Mouse (Mus musculus) lung, embryonic 16.5 days (tissue): ENCODE measurements around the gene Ppm1h. TPM values are rescaled to one million over a fixed set of nuclear protein-coding genes. Genes with fewer than 3 reads are reported as not detected.

Source experiments
- ATAC-seq: fragments of 200-750 bp; cut with Nextera tagmentation; 2 replicates; pipeline ENCODE4 v1.8.0; 2017; ENCODE audit warnings: low read depth, mild to moderate bottlenecking, moderate library complexity
- H3K27ac ChIP-seq: fragments of 300-500 bp; sonication (generic); 2 replicates; pipeline ENCODE4 v1.5.1; 2014; ENCODE audit warnings: mild to moderate bottlenecking, control low read depth, low read length
- H3K27me3 ChIP-seq: fragments of 300-500 bp; sonication (generic); 2 replicates; pipeline ENCODE4 v1.6.1; 2014; ENCODE audit warnings: low read depth, low read length, mixed read lengths; ENCODE audit not compliant: control insufficient read depth, insufficient read depth
- H3K36me3 ChIP-seq: fragments of 300-500 bp; sonication (generic); 2 replicates; pipeline ENCODE4 v1.6.1; 2014; ENCODE audit warnings: low read length; ENCODE audit not compliant: control insufficient read depth, insufficient read depth
- H3K4me1 ChIP-seq: fragments of 300-500 bp; sonication (generic); replicated peaks from 2 replicates; pipeline ENCODE4 v1.6.1; 2014; ENCODE audit warnings: low read length, mixed read lengths; ENCODE audit not compliant: control insufficient read depth, insufficient read depth
- H3K4me2 ChIP-seq: fragments of 300-500 bp; sonication (generic); 2 replicates; pipeline ENCODE4 v1.6.1; 2014; ENCODE audit warnings: low read depth, low read length, control low read depth
- H3K4me3 ChIP-seq: fragments of 300-500 bp; sonication (generic); 2 replicates; pipeline ENCODE4 v1.5.1; 2014; ENCODE audit warnings: mild to moderate bottlenecking, low read length, control low read depth
- H3K9ac ChIP-seq: fragments of 300-500 bp; sonication (generic); 2 replicates; pipeline ENCODE4 v1.6.1; 2014; ENCODE audit warnings: low read length, control low read depth
- H3K9me3 ChIP-seq: fragments of 300-500 bp; sonication (generic); 2 replicates; pipeline ENCODE4 v1.6.1; 2016; ENCODE audit warnings: low read length; ENCODE audit not compliant: control insufficient read depth
- WGBS: fragments of 180-500 bp; shearing (Covaris S2); extraction: QIAGEN DNeasy Blood & Tissue Kit; methylation state at CpG from one replicate; pipeline ENCODE4 v1.1.7; 2014; 5-methylcytosine and 5-hydroxymethylcytosine counted together
- polyA plus RNA-seq: library from polyadenylated mRNA; unstranded; fragments of >200 nt; fragmentation: Nextera tagmentation; extraction: Ambion mirVana; gene quantifications from 2 replicates; pipeline ENCODE4 v1.2.1, GENCODE M21; 2015

The Ppm1h gene
- 7.3 and 7.7 TPM in 2 replicates for polyA plus RNA-seq

DNA sequence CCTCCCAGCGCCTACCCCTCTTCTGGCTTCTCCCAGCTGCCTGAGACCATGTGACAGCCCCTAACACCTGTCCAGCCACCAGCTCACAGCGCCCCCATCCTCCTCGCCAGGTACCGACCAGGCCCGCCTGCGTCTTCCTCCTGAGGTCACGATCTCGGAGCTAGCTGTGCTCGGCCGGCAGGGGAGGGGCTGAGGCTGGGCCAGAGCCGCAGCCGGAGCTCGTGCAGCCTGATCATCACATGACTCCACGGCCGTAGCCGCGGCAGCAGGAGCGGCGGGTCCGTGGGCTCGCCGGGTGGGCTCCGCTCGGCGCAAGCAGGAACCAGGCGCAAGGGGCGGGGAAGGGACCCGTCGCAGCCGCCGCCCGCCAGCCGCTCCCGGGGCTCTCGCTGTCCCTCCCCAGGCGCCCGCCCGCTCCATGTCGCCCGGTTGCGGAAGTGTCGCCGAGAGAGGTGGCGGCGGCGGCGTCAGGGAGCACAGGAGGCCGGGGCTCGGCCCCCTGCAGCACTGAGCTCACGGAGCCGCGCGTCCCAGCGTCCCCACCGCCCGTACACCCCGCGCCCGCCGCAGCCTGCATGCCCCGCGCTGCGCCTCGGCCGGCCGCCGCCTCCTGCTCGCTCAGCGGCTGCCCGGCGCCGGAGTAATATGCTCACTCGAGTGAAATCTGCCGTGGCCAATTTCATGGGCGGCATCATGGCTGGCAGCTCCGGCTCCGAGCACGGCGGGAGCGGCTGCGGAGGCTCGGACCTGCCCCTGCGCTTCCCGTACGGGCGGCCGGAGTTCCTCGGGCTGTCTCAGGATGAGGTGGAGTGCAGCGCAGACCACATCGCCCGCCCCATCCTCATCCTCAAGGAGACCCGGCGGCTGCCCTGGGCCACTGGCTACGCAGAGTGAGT, at the start of gene Ppm1h:
Ppm1h (plus strand) TSS at position 222 of the 896 bp plus-strand sequence.
- Histone ChIP-seq H3K36me3 (no peaks in the 10 kb centered on the region), H3K9ac (peak within 1 kb of the TSS; percentile 82), H3K4me2 (peak within 1 kb of the TSS; percentile 98), H3K4me3 (peak within 1 kb of the TSS; percentile 89), H3K27me3 (peaks cover 7% of the 10 kb centered on the region), H3K4me1 (peaks cover 11% of the 10 kb centered on the region), H3K9me3 (no peaks in the 10 kb centered on the region), H3K27ac (peak within 1 kb of the TSS; percentile 75)
- under 1% methylated on average over 78 of the region's 94 CpGs for WGBS
- ATAC-seq: peak; percentile 89

GRCm38 (mm10) chr10:122629003-122629402, 49.6 kb upstream of the Ppm1h start:
- H3K9me3 ChIP-seq: no peaks in the 10 kb centered on the region
- no peak overlapping the region for H3K9ac ChIP-seq
- H3K4me2 ChIP-seq: no peak overlapping the region
- no peak overlapping the region for H3K4me3 ChIP-seq
- no peaks in the 10 kb centered on the region for H3K27me3 ChIP-seq
- H3K36me3 ChIP-seq: no peaks in the 10 kb centered on the region
- no peak for ATAC-seq
- no peak overlapping the region for H3K27ac ChIP-seq
- WGBS: 59% methylated on average over 4 of the region's 4 CpGs
- no peaks in the 10 kb centered on the region for H3K4me1 ChIP-seq

DNA sequence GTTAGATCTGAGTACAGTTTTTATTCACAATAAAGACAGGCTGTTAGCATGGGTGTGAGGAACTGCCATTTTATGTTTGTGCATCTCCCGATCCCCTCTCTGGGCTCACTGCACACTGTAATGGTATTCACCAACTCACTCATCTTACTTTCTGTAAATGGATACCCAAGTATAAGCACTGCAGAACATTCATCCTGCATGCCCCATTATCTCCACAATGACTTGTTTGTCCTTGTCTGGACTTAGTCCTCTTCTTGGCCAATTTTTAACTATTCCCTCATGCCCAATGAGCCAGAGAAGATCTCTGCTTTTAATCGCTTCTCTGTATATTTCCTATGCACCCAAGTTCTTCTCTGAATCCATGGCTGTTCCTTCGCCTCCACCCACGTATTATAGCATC, 38.7 kb upstream of the Ppm1h start:
- Histone ChIP-seq H3K27me3 (no peaks in the 10 kb centered on the region), H3K4me2 (no peak overlapping the region), H3K27ac (no peak overlapping the region), H3K4me3 (no peak overlapping the region), H3K9me3 (no peaks in the 10 kb centered on the region), H3K9ac (no peak overlapping the region), H3K36me3 (no peaks in the 10 kb centered on the region), H3K4me1 (no peaks in the 10 kb centered on the region)
- ATAC-seq: no peak
- 80% methylated on average over 4 of the region's 4 CpGs for WGBS

DNA sequence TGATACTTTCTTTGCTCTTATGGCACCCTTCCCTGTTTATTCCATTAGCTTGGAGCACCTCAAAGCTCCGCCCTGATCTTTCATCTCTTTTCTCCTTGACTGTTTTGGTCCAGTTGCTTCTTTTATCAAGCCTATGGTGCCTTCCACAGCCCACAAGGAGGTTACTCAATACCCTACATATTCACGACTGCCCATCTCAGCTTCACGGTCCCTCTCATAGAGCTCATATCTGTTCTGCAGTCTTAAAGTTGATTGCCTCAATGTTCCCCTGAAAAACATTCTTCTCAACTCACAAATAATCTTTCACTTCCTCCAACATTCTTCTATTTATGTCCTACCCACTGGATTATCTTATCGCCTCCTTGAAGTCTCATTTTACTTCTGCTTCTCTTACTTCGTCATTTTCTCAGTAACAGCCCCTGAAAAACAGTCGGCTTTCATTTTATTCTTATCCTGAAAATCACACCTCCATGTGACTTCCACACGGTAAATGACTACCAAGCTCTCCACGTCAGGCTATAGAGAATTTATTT, 37.2 kb upstream of the Ppm1h start:
- no peak overlapping the region for H3K9ac ChIP-seq
- no peaks in the 10 kb centered on the region for H3K4me1 ChIP-seq
- no peak overlapping the region for H3K4me2 ChIP-seq
- H3K4me3 ChIP-seq: no peak overlapping the region
- no peaks in the 10 kb centered on the region for H3K9me3 ChIP-seq
- no peaks in the 10 kb centered on the region for H3K36me3 ChIP-seq
- no peak overlapping the region for H3K27ac ChIP-seq
- no peaks in the 10 kb centered on the region for H3K27me3 ChIP-seq
- WGBS: 70% methylated on average over 8 of the region's 8 CpGs
- no peak for ATAC-seq

GRCm38 (mm10) chr10:122642125-122642524, 36.4 kb upstream of the Ppm1h start:
- no peaks in the 10 kb centered on the region for H3K27me3 ChIP-seq
- no peak overlapping the region for H3K27ac ChIP-seq
- no peaks in the 10 kb centered on the region for H3K36me3 ChIP-seq
- H3K4me1 ChIP-seq: no peaks in the 10 kb centered on the region
- WGBS: 87% methylated on average over 4 of the region's 4 CpGs
- no peak overlapping the region for H3K4me2 ChIP-seq
- no peak overlapping the region for H3K4me3 ChIP-seq
- H3K9me3 ChIP-seq: no peaks in the 10 kb centered on the region
- H3K9ac ChIP-seq: no peak overlapping the region
- ATAC-seq: no peak

GRCm38 (mm10) chr10:122651932-122652331, 26.6 kb upstream of the Ppm1h start:
- no peak overlapping the region for H3K9ac ChIP-seq
- no peaks in the 10 kb centered on the region for H3K4me1 ChIP-seq
- H3K9me3 ChIP-seq: no peaks in the 10 kb centered on the region
- no peak for ATAC-seq
- H3K36me3 ChIP-seq: no peaks in the 10 kb centered on the region
- H3K27ac ChIP-seq: no peak overlapping the region
- WGBS: 83% methylated on average over 4 of the region's 4 CpGs
- H3K27me3 ChIP-seq: no peaks in the 10 kb centered on the region
- H3K4me2 ChIP-seq: no peak overlapping the region
- H3K4me3 ChIP-seq: no peak overlapping the region

DNA sequence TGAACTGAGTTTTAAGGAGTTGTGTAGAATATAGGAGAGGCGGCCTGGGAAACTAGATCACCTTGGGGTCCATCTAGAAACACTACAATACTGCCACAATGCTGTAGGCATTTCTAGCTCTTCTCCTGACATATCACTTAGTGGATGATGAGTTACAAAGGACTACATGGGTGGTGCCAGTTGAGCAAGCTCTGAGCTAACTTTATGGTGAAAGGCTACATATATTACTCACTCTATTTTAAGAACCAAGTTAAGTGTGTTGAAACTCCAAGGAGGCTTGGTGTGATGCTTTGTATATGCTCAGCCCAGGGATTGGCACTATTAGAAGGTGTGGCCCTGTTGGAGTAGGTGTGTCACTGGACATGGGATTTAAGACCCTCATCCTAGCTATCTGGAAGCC, 26.0 kb upstream of the Ppm1h start:
- H3K4me1 ChIP-seq: no peaks in the 10 kb centered on the region
- no peak overlapping the region for H3K4me2 ChIP-seq
- H3K27ac ChIP-seq: no peak overlapping the region
- no peaks in the 10 kb centered on the region for H3K27me3 ChIP-seq
- no peaks in the 10 kb centered on the region for H3K36me3 ChIP-seq
- no peak overlapping the region for H3K9ac ChIP-seq
- no peak for ATAC-seq
- WGBS: 95% methylated on average over 1 of the region's 1 CpGs
- H3K4me3 ChIP-seq: no peak overlapping the region
- H3K9me3 ChIP-seq: no peaks in the 10 kb centered on the region

DNA sequence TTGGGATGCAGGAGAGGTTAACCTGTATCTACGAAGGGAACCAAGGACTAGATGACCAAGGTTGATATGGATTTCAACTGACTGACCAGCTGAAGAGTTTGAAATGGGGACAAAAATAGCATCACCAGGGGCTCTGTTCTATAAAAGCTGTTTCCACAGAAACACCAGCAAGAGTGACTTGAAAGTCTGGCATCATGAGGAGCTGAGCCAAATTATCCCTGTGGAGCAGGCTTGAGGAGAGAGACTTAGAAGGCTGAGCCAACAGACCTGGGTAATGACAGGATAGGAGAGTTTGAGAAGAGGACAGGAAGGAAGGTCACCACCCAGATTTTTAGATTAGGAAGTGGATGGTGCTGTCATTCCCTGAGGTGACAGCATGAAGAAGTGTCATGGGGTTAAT, 12.9 kb upstream of the Ppm1h start:
- H3K27me3 ChIP-seq: no peaks in the 10 kb centered on the region
- no peak for ATAC-seq
- H3K9ac ChIP-seq: no peak overlapping the region
- no peaks in the 10 kb centered on the region for H3K36me3 ChIP-seq
- no peak overlapping the region for H3K4me3 ChIP-seq
- no peak overlapping the region for H3K4me2 ChIP-seq
- H3K9me3 ChIP-seq: no peaks in the 10 kb centered on the region
- peaks cover 2% of the 10 kb centered on the region for H3K4me1 ChIP-seq
- WGBS: 75% methylated on average over 1 of the region's 1 CpGs
- no peak overlapping the region for H3K27ac ChIP-seq

GRCm38 (mm10) chr10:122671253-122671652, 7.3 kb upstream of the Ppm1h start:
- no peak overlapping the region for H3K4me2 ChIP-seq
- no peaks in the 10 kb centered on the region for H3K4me1 ChIP-seq
- no peak overlapping the region for H3K9ac ChIP-seq
- H3K27me3 ChIP-seq: no peaks in the 10 kb centered on the region
- no peak overlapping the region for H3K27ac ChIP-seq
- no peak for ATAC-seq
- no peak overlapping the region for H3K4me3 ChIP-seq
- H3K36me3 ChIP-seq: no peaks in the 10 kb centered on the region
- H3K9me3 ChIP-seq: no peaks in the 10 kb centered on the region
- 78% methylated on average over 2 of the region's 2 CpGs for WGBS
